Mouse (Mus musculus) MEL (cell line): ENCODE data around the gene Ikzf2.

ENCODE experiments used
- BHLHE40 ChIP-seq: IDR thresholded peaks from 2 replicates; pipeline ENCODE4 v1.6.1; 2012; ENCODE audit warnings: low read depth, mild to moderate bottlenecking, inconsistent platforms, low read length, improper control_type of control experiment, borderline replicate concordance
- CHD1 ChIP-seq: IDR thresholded peaks from 2 replicates; pipeline ENCODE4 v1.6.1; 2012; ENCODE audit warnings: low read depth, mild to moderate bottlenecking, inconsistent platforms, low read length, improper control_type of control experiment
- CTCF ChIP-seq, 3 experiments: IDR thresholded peaks in 2 of 3; conservative IDR thresholded peaks in 1 of 3; 2 replicates each; pipeline ENCODE4 v1.5.1; 2011 to 2012; ENCODE audit warnings: low read length in 3 of 3, low read depth in 2 of 3, mild to moderate bottlenecking in 2 of 3, improper control_type of control experiment in 1 of 3, inconsistent platforms in 1 of 3, mixed read lengths in 1 of 3, moderate library complexity in 1 of 3; ENCODE audit not compliant: control insufficient read depth in 1 of 3, insufficient read depth in 1 of 3, poor library complexity in 1 of 3, severe bottlenecking in 1 of 3
- E2F4 ChIP-seq: IDR thresholded peaks from 2 replicates; pipeline ENCODE4 v1.6.1; 2011; ENCODE audit warnings: low read depth, low read length, improper control_type of control experiment, borderline replicate concordance
- EP300 ChIP-seq, 2 experiments: IDR thresholded peaks; 2 replicates each; pipeline ENCODE4 v1.6.1; 2011; ENCODE audit warnings: improper control_type of control experiment in 2 of 2, low read length in 2 of 2, low read depth in 1 of 2, mild to moderate bottlenecking in 1 of 2
- KAT2A ChIP-seq: conservative IDR thresholded peaks from 2 replicates; pipeline ENCODE4 v1.6.1; 2012; ENCODE audit warnings: low read depth, low read length, improper control_type of control experiment, inconsistent platforms
- NELFE ChIP-seq: IDR thresholded peaks from 2 replicates; pipeline ENCODE4 v1.6.1; 2011; ENCODE audit warnings: low read depth, low read length, improper control_type of control experiment
- NRF1 ChIP-seq: IDR thresholded peaks from 2 replicates; pipeline ENCODE4 v1.6.1; 2014; ENCODE audit warnings: low read depth, mild to moderate bottlenecking, inconsistent platforms, low read length, improper control_type of control experiment, moderate library complexity; ENCODE audit not compliant: poor library complexity, insufficient read depth, severe bottlenecking
- POLR2A ChIP-seq, 2 experiments: IDR thresholded peaks; 2 replicates each; pipeline ENCODE4 v1.6.1; 2011 to 2012; ENCODE audit warnings: low read length in 2 of 2, mild to moderate bottlenecking in 2 of 2, control low read depth in 1 of 2, improper control_type of control experiment in 1 of 2, low read depth in 1 of 2, moderate library complexity in 1 of 2; ENCODE audit not compliant: control insufficient read depth in 1 of 2, insufficient read depth in 1 of 2, poor library complexity in 1 of 2
- RAD21 ChIP-seq: IDR thresholded peaks from 2 replicates; pipeline ENCODE4 v1.6.1; 2011; ENCODE audit warnings: mild to moderate bottlenecking, low read depth, low read length, improper control_type of control experiment
- RCOR1 ChIP-seq: IDR thresholded peaks from 2 replicates; pipeline ENCODE4 v1.6.1; 2012; ENCODE audit warnings: low read depth, mild to moderate bottlenecking, inconsistent platforms, low read length, improper control_type of control experiment
- TCF12 ChIP-seq: IDR thresholded peaks from 2 replicates; pipeline ENCODE4 v1.6.1; 2014; ENCODE audit warnings: low read depth, mild to moderate bottlenecking, inconsistent platforms, low read length, improper control_type of control experiment, moderate library complexity
- UBTF ChIP-seq: IDR thresholded peaks from 2 replicates; pipeline ENCODE4 v1.6.1; 2012; ENCODE audit warnings: low read depth, mild to moderate bottlenecking, inconsistent platforms, low read length, improper control_type of control experiment, moderate library complexity, borderline replicate concordance; ENCODE audit not compliant: insufficient read depth
- USF1 ChIP-seq: IDR thresholded peaks from 2 replicates; pipeline ENCODE4 v1.6.1; 2014; ENCODE audit warnings: low read depth, mild to moderate bottlenecking, inconsistent platforms, low read length, improper control_type of control experiment, moderate library complexity

DNA sequence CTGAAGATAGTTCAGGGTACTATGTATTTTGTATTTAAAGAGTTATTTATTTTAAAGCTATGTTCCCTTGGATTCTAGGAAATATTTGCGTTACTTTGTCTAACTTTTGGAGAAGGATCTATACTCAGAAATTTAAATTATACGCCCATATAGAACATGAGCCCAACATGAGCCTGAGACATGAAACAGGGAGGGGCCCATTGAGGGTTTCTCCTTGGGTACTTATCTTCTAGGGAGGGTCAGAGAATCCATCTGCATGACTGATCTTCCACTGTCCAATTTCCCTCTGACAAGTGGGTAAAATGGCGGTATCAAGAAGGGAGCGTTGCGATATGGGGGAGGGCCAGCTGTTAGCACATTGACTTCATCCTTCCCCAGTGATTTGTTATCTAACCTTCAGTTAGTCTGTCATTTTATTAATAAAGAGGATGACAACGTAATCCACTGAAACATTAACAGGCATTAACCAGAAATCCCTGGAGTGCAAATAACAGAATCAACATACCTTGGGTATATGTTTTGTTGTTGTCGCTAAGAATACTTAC lies 180.4 kb downstream of the Ikzf2 start:
- TF ChIP-seq CTCF (IDR thresholded peaks at IDR 0.05 in 2 of 3, conservative IDR thresholded peaks at IDR 0.05 in 1 of 3; ENCODE audit: control insufficient read depth in 1 of 3, insufficient read depth in 1 of 3, low read depth in 2 of 3, low read length in 3 of 3, poor library complexity in 1 of 3, severe bottlenecking in 1 of 3) = no peak
- TF ChIP-seq E2F4 = no peak
- no peak for TF ChIP-seq BHLHE40
- peak; percentile 37 to 81; a peak in 2 of 4 replicates for TF ChIP-seq EP300 (IDR thresholded peaks at IDR 0.05; ENCODE audit: low read depth in 1 of 2, low read length in 2 of 2)
- TF ChIP-seq NRF1 = no peak
- TF ChIP-seq UBTF = no peak
- peak; percentile 44 for TF ChIP-seq RCOR1
- no peak for TF ChIP-seq CHD1
- no peak for TF ChIP-seq NELFE
- TF ChIP-seq TCF12 = peak; percentile 43; the same call in 1 of the 2 replicates
- no peak for TF ChIP-seq RAD21
- TF ChIP-seq POLR2A (IDR thresholded peaks at IDR 0.05; ENCODE audit: control insufficient read depth in 1 of 2, insufficient read depth in 1 of 2, low read depth in 1 of 2, low read length in 2 of 2, poor library complexity in 1 of 2) = no peak
- TF ChIP-seq USF1 = no peak
- TF ChIP-seq KAT2A = no peak
